Mouse (Mus musculus): Measurements from ENCODE around the gene Klhl4.

The Klhl4 gene

DNA sequence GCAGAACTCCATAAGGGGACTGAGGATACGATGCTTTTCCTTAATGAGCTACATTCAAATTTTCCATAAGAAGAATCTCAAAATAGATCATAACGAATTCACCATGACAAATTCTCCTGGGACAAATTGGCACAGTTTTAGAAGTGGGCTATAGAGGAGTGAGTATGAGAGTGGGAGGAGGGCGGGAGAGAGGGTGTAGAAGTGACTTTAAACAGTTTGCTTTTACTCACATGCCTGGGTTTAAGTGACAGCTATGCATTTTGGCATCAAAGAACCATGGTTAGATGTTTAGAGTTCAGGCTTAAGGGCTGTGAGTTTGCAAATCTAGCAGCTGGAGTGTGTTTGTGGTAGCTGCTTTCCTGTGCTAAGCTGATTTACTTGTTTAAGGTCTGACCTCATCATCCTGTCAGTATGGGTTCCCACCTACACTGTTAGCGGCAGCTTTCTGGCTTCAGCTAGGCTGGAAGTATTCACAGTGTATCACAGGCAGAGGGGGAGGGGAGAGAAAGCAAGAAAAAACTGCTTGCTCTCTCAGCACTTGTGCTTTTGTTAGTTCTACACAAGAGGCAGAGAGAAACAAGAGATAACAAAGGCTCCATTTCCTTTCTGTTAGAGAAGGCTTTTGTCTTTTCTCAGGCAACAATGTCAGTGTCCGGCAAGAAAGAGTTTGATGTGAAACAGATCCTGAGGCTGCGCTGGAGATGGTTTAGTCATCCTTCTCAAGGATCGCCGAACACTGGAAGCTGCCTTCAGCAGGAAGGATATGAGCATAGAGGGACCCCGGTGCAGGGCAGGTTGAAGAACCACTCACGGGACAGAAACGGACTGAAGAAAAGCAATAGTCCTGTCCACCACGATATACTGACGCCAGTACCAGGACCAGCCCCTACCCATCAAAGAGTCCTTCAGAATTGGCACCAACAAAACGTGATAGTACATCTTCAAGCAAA is at the start of gene Klhl4:
Klhl4 (plus strand) TSS at position 552 of the 950 bp plus-strand sequence.
- in situ Hi-C loops (cut with MboI, MseI), result no loop called here

DNA sequence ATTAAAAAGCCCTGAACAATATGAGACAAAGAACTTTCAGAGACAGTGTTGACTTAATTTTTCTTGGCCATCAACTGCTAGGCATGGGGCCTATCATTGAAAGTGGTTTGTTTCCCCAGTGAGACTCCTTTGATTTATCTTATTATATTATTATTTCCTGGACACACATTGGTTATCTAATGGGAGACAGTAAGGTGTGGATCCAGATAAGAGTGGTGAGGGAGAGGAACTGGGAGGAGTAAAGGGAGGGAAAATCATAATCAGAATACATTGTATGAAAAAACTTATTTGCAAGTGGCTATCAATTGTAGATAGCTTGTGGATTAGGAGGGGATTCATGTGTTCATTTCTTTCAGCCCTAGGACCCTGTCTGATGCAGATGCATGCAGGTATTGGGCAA is 10.0 kb downstream of the Klhl4 start:
- in situ Hi-C loops (cut with MboI, MseI), result no loop called here

DNA sequence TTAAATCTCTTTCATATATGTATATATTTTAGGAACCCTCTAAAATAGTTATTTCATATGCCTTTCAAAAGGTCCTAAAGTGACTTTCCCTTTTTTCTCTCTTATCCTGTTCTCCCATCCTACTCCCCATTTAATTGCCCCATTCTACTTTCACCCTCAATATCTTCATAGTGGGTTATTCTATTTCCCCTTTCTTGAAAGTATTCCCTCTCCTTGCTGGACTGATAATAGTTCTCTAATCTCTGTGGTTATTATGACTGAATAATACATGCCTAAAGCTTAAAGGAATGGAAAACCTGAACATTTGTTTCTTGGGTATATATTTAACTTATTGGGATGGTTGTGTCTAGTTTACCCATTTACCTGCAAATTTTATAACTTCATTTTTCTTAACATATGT is 12.6 kb downstream of the Klhl4 start:
- in situ Hi-C loops (cut with MboI, MseI), result no loop called here

DNA sequence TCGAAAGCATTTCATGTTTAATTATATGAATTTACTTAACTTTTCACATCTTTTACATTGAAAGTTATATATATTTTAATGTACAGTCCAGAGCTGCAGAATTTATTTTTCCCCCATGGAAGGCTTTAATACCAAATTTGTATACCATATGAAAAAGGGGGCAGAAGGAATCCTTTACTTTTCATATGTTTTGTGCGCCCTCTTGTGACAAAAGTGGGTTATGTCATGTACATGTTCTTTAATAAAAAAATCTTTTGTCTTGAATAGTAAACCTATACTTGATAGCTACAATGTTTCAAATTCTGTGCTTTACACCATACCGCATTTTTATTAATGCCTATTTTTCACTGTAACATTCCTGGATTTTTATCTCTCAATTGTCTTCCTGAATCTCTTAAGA is 84.0 kb downstream of the Klhl4 start:
- in situ Hi-C loops (cut with MboI, MseI), result loop anchor here (10.0 kb wide), 1 partner anchor 1573 kb away; no protein-coding TSS in a partner anchor

DNA sequence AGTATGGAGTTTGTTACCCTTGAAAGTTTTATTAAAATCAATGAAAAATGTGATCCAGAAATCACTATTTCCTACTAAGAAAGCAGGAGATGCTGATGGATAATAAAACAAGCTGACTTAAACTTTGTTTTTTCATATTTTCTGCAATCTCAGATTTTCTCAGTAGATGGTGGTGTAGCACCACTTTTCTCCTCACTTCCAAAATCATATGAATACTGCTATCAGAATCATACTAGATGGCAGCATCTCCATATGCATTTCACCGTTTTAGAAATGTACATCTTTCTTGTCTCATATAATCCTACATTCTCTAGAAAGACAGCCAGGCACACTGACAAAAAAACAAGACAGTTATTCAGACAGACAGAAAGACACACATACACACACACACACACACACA is 108.2 kb downstream of the Klhl4 start:
- in situ Hi-C loops (cut with MboI, MseI), result no loop called here

All from regulatory T cell (primary cell).